Comparison of ENCODE assay signal across 7 mouse cellular contexts in genomic region chr17:24488186-24488661, GRCm38 (mm10). TPM values are rescaled to one million over a fixed set of nuclear protein-coding genes. Genes with fewer than 3 reads are reported as not detected.
A peak's percentile ranks its signal among the peaks of the same experiment; 100 is the strongest.
DNase-seq lines count a peak whose midpoint lies in the region; ATAC-seq lines count a peak whose summit lies in the region.

TSS of gene Caskin1 (plus strand) at chr17:24488601.

- H3K9ac ChIP-seq in forebrain, embryonic 14.5 days (ENCODE audit: low read length) = peak within 1 kb of the TSS; percentile 94
- H3K9ac ChIP-seq in midbrain, embryonic 14.5 days (replicated peaks; ENCODE audit: low read length) = peak within 1 kb of the TSS; percentile 94

- H3K4me2 ChIP-seq in forebrain, embryonic 14.5 days (ENCODE audit: low read length) = peak within 1 kb of the TSS; percentile 82
- H3K4me2 ChIP-seq in midbrain, embryonic 14.5 days (ENCODE audit: low read length) = peak within 1 kb of the TSS; percentile 74

- peak; percentile 55 for ATAC-seq in forebrain, embryonic 14.5 days
- ATAC-seq in midbrain, embryonic 14.5 days (ENCODE audit: low FRiP score, low TSS enrichment) = peak; percentile 57

- no peak for DNase-seq in layer of hippocampus, adult 8-10 months (ENCODE audit: low spot score in 2 of 2)
- no peak for DNase-seq in layer of hippocampus, adult 11-12 months (ENCODE audit: low spot score)
- peak; percentile 88 for DNase-seq in brain, adult 2 months (ENCODE audit: low read depth, low spot score)
- DNase-seq in forebrain, embryonic 14.5 days (ENCODE audit: low spot score) = peak; percentile 53
- peak; percentile 62 to 84 for DNase-seq in left cerebral cortex, postnatal 14 days (ENCODE audit: low spot score in 2 of 2)
- DNase-seq in midbrain, embryonic 14.5 days = peak; percentile 82
- no peak for DNase-seq in urinary bladder, postnatal 4 days (ENCODE audit: low spot score in 2 of 2)

- peaks cover 26% of the 10 kb centered on the region for H3K4me1 ChIP-seq in forebrain, embryonic 14.5 days (ENCODE audit: control insufficient read depth, insufficient read depth, low read length)
- peaks cover 23% of the 10 kb centered on the region for H3K4me1 ChIP-seq in midbrain, embryonic 14.5 days (ENCODE audit: control insufficient read depth, insufficient read depth, low read length)

- peak within 1 kb of the TSS; percentile 92 for H3K27ac ChIP-seq in forebrain, embryonic 14.5 days (ENCODE audit: low read depth, low read length)
- H3K27ac ChIP-seq in midbrain, embryonic 14.5 days (replicated peaks; ENCODE audit: low read depth, low read length) = peak within 1 kb of the TSS; percentile 96

- no peaks in the 10 kb centered on the region for H3K27me3 ChIP-seq in forebrain, embryonic 14.5 days (replicated peaks; ENCODE audit: control insufficient read depth, insufficient read depth, low read length)
- no peaks in the 10 kb centered on the region for H3K27me3 ChIP-seq in midbrain, embryonic 14.5 days (ENCODE audit: control insufficient read depth, insufficient read depth, low read length)

- peak within 1 kb of the TSS; percentile 87 for H3K4me3 ChIP-seq in forebrain, embryonic 14.5 days (ENCODE audit: low read depth, low read length)
- peak within 1 kb of the TSS; percentile 93 for H3K4me3 ChIP-seq in midbrain, embryonic 14.5 days (replicated peaks; ENCODE audit: low read depth, low read length)

- under 1% methylated on average over 40 of the region's 45 CpGs for WGBS in forebrain, embryonic 14.5 days
- under 1% methylated on average over 41 of the region's 45 CpGs for WGBS in midbrain, embryonic 14.5 days

- no peaks in the 10 kb centered on the region for H3K9me3 ChIP-seq in forebrain, embryonic 14.5 days (replicated peaks; ENCODE audit: control insufficient read depth, low read length)
- H3K9me3 ChIP-seq in midbrain, embryonic 14.5 days (ENCODE audit: control insufficient read depth, low read length) = no peaks in the 10 kb centered on the region

- intact Hi-C loops in left cerebral cortex, postnatal 14 days (cut with DNase I) = no loop called here

- H3K36me3 ChIP-seq in forebrain, embryonic 14.5 days (ENCODE audit: control insufficient read depth, insufficient read depth, low read length) = no peaks in the 10 kb centered on the region
- no peaks in the 10 kb centered on the region for H3K36me3 ChIP-seq in midbrain, embryonic 14.5 days (ENCODE audit: control insufficient read depth, insufficient read depth, low read length)

RNA-seq across cellular contexts. Expression of gene Caskin1, which starts in this region (rescaled TPM):
- total RNA-seq in layer of hippocampus, adult 8-10 months (2022) = 100 to 1,000 TPM; 134 to 172 (median 153) TPM
- 9.1 and 14.6 TPM in 2 replicates for polyA plus RNA-seq in forebrain, embryonic 14.5 days (2014; fragmentation: Nextera tagmentation; extraction: Ambion mirVana)
- 100 to 1,000 TPM; 134 to 145 TPM for total RNA-seq in left cerebral cortex, postnatal 14 days (2021)
- polyA plus RNA-seq in midbrain, embryonic 14.5 days (2014; fragmentation: Nextera tagmentation; extraction: Ambion mirVana) = 34.8 and 37.5 TPM in 2 replicates

Comparison
In these comparisons a context has a peak if more than half of its experiments do, and no peak if none do; other contexts are left out.
1. DNase-seq: peak in brain, adult 2 months (single experiment), forebrain, embryonic 14.5 days (single experiment), left cerebral cortex, postnatal 14 days (2 of 2) and midbrain, embryonic 14.5 days (single experiment); none in layer of hippocampus, adult 8-10 months (0 of 2), layer of hippocampus, adult 11-12 months (single experiment) and urinary bladder, postnatal 4 days (0 of 2).